Mouse (Mus musculus): ENCODE measurements around the gene Fnip1. TPM values are rescaled to one million over a fixed set of nuclear protein-coding genes. Genes with fewer than 3 reads are reported as not detected.

The Fnip1 gene
- polyA plus RNA-seq, 1 experiment from 2014 or later, result 13.0 TPM

- peak overlapping the region; percentile 88 for H3K9ac ChIP-seq (ENCODE audit: low read length)
- no peak overlapping the region for H3K27ac ChIP-seq (ENCODE audit: low read depth, low read length)
- no peak for ATAC-seq (ENCODE audit: low FRiP score)
- H3K4me1 ChIP-seq (ENCODE audit: control insufficient read depth, insufficient read depth, low read length), result peaks cover 14% of the 10 kb centered on the region
- H3K27me3 ChIP-seq (ENCODE audit: control insufficient read depth, insufficient read depth, low read length), result no peaks in the 10 kb centered on the region
- peak overlapping the region; percentile 71 for H3K4me2 ChIP-seq
- DNase-seq (ENCODE audit: low spot score, missing footprints), result no peak
- H3K4me3 ChIP-seq (ENCODE audit: low read depth, low read length), result peak overlapping the region; percentile 85
- H3K9me3 ChIP-seq (ENCODE audit: control insufficient read depth, low read length), result no peaks in the 10 kb centered on the region
- H3K36me3 ChIP-seq (ENCODE audit: control insufficient read depth, insufficient read depth, low read length), result no peaks in the 10 kb centered on the region
- 17% methylated on average over 10 of the region's 10 CpGs for whole genome bisulfite sequencing
Measured at GRCm38 (mm10) chr11:54523431-54524001, 85.5 kb downstream of the Fnip1 start.

- no peak overlapping the region for H3K27ac ChIP-seq (ENCODE audit: low read depth, low read length)
- DNase-seq (ENCODE audit: low spot score, missing footprints), result no peak
- no peak overlapping the region for H3K4me2 ChIP-seq
- H3K9me3 ChIP-seq (ENCODE audit: control insufficient read depth, low read length), result no peaks in the 10 kb centered on the region
- peaks cover 9% of the 10 kb centered on the region; the same call in 1 of the 2 replicates for H3K4me1 ChIP-seq (ENCODE audit: control insufficient read depth, insufficient read depth, low read length)
- H3K9ac ChIP-seq (ENCODE audit: low read length), result no peak overlapping the region
- ATAC-seq (ENCODE audit: low FRiP score), result no peak
- H3K36me3 ChIP-seq (ENCODE audit: control insufficient read depth, insufficient read depth, low read length), result no peaks in the 10 kb centered on the region
- WGBS, result 94% methylated on average over 2 of the region's 2 CpGs
- no peak overlapping the region for H3K4me3 ChIP-seq (ENCODE audit: low read depth, low read length)
- no peaks in the 10 kb centered on the region for H3K27me3 ChIP-seq (ENCODE audit: control insufficient read depth, insufficient read depth, low read length)
Measured at GRCm38 (mm10) chr11:54528002-54528401, 90.0 kb downstream of the Fnip1 start.

GRCm38 (mm10) chr11:54530391-54530790 lies 92.4 kb downstream of the Fnip1 start:
- Histone ChIP-seq H3K27me3 (ENCODE audit: control insufficient read depth, insufficient read depth, low read length) (no peaks in the 10 kb centered on the region), H3K4me3 (ENCODE audit: low read depth, low read length) (no peak overlapping the region), H3K9ac (ENCODE audit: low read length) (no peak overlapping the region), H3K4me1 (ENCODE audit: control insufficient read depth, insufficient read depth, low read length) (no peaks in the 10 kb centered on the region), H3K27ac (ENCODE audit: low read depth, low read length) (no peak overlapping the region), H3K36me3 (ENCODE audit: control insufficient read depth, insufficient read depth, low read length) (no peaks in the 10 kb centered on the region), H3K9me3 (ENCODE audit: control insufficient read depth, low read length) (no peaks in the 10 kb centered on the region), H3K4me2 (no peak overlapping the region)
- no peak for DNase-seq (ENCODE audit: low spot score, missing footprints)
- 79% methylated on average over 1 of the region's 1 CpGs for WGBS
- no peak for ATAC-seq (ENCODE audit: low FRiP score)

GRCm38 (mm10) chr11:54530916-54531315 lies 92.9 kb downstream of the Fnip1 start:
- no peak overlapping the region for H3K4me3 ChIP-seq (ENCODE audit: low read depth, low read length)
- H3K9me3 ChIP-seq (ENCODE audit: control insufficient read depth, low read length), result no peaks in the 10 kb centered on the region
- H3K27ac ChIP-seq (ENCODE audit: low read depth, low read length), result no peak overlapping the region
- no peak for DNase-seq (ENCODE audit: low spot score, missing footprints)
- no peaks in the 10 kb centered on the region for H3K27me3 ChIP-seq (ENCODE audit: control insufficient read depth, insufficient read depth, low read length)
- H3K9ac ChIP-seq (ENCODE audit: low read length), result no peak overlapping the region
- WGBS, result 86% methylated on average over 1 of the region's 1 CpGs
- H3K36me3 ChIP-seq (ENCODE audit: control insufficient read depth, insufficient read depth, low read length), result no peaks in the 10 kb centered on the region
- no peak for ATAC-seq (ENCODE audit: low FRiP score)
- no peaks in the 10 kb centered on the region for H3K4me1 ChIP-seq (ENCODE audit: control insufficient read depth, insufficient read depth, low read length)
- no peak overlapping the region for H3K4me2 ChIP-seq

- H3K27ac ChIP-seq (ENCODE audit: low read depth, low read length), result no peak overlapping the region
- H3K9ac ChIP-seq (ENCODE audit: low read length), result no peak overlapping the region
- ATAC-seq (ENCODE audit: low FRiP score) (no peak), DNase-seq (ENCODE audit: low spot score, missing footprints) (no peak)
- H3K9me3 ChIP-seq (ENCODE audit: control insufficient read depth, low read length), result no peaks in the 10 kb centered on the region
- H3K4me2 ChIP-seq, result no peak overlapping the region
- no peaks in the 10 kb centered on the region for H3K36me3 ChIP-seq (ENCODE audit: control insufficient read depth, insufficient read depth, low read length)
- H3K27me3 ChIP-seq (ENCODE audit: control insufficient read depth, insufficient read depth, low read length), result no peaks in the 10 kb centered on the region
- WGBS, result 85% methylated on average over 2 of the region's 2 CpGs
- no peak overlapping the region for H3K4me3 ChIP-seq (ENCODE audit: low read depth, low read length)
- 0 out of 2 replicates have a peak, but pooled peaks cover under 1% of the 10 kb centered on the region for H3K4me1 ChIP-seq (ENCODE audit: control insufficient read depth, insufficient read depth, low read length)
Measured at GRCm38 (mm10) chr11:54533834-54534233, 95.8 kb downstream of the Fnip1 start.

GRCm38 (mm10) chr11:54534871-54535270 lies 96.9 kb downstream of the Fnip1 start:
- Histone ChIP-seq H3K9me3 (ENCODE audit: control insufficient read depth, low read length) (no peaks in the 10 kb centered on the region), H3K4me1 (ENCODE audit: control insufficient read depth, insufficient read depth, low read length) (0 out of 2 replicates have a peak, but pooled peaks cover 3% of the 10 kb centered on the region), H3K9ac (ENCODE audit: low read length) (no peak overlapping the region), H3K4me2 (no peak overlapping the region), H3K36me3 (ENCODE audit: control insufficient read depth, insufficient read depth, low read length) (no peaks in the 10 kb centered on the region), H3K27me3 (ENCODE audit: control insufficient read depth, insufficient read depth, low read length) (no peaks in the 10 kb centered on the region), H3K27ac (ENCODE audit: low read depth, low read length) (no peak overlapping the region), H3K4me3 (ENCODE audit: low read depth, low read length) (no peak overlapping the region)
- no peak for ATAC-seq (ENCODE audit: low FRiP score)
- WGBS, result 57% methylated on average over 6 of the region's 6 CpGs
- DNase-seq (ENCODE audit: low spot score, missing footprints), result peak; percentile 95

- 81% methylated on average over 2 of the region's 2 CpGs for WGBS
- no peaks in the 10 kb centered on the region for H3K36me3 ChIP-seq (ENCODE audit: control insufficient read depth, insufficient read depth, low read length)
- no peak overlapping the region for H3K9ac ChIP-seq (ENCODE audit: low read length)
- no peak overlapping the region for H3K27ac ChIP-seq (ENCODE audit: low read depth, low read length)
- DNase-seq (ENCODE audit: low spot score, missing footprints) (no peak), ATAC-seq (ENCODE audit: low FRiP score) (no peak)
- 0 out of 2 replicates have a peak, but pooled peaks cover 3% of the 10 kb centered on the region for H3K4me1 ChIP-seq (ENCODE audit: control insufficient read depth, insufficient read depth, low read length)
- no peak overlapping the region for H3K4me2 ChIP-seq
- no peak overlapping the region for H3K4me3 ChIP-seq (ENCODE audit: low read depth, low read length)
- no peaks in the 10 kb centered on the region for H3K27me3 ChIP-seq (ENCODE audit: control insufficient read depth, insufficient read depth, low read length)
- no peaks in the 10 kb centered on the region for H3K9me3 ChIP-seq (ENCODE audit: control insufficient read depth, low read length)
Measured at GRCm38 (mm10) chr11:54539031-54539430, 101.0 kb downstream of the Fnip1 start.

GRCm38 (mm10) chr11:54539486-54539885 lies 101.5 kb downstream of the Fnip1 start:
- H3K4me3 ChIP-seq (ENCODE audit: low read depth, low read length), result no peak overlapping the region
- no peaks in the 10 kb centered on the region for H3K36me3 ChIP-seq (ENCODE audit: control insufficient read depth, insufficient read depth, low read length)
- H3K9ac ChIP-seq (ENCODE audit: low read length), result no peak overlapping the region
- no peaks in the 10 kb centered on the region for H3K9me3 ChIP-seq (ENCODE audit: control insufficient read depth, low read length)
- H3K4me2 ChIP-seq, result no peak overlapping the region
- 0 out of 2 replicates have a peak, but pooled peaks cover 3% of the 10 kb centered on the region for H3K4me1 ChIP-seq (ENCODE audit: control insufficient read depth, insufficient read depth, low read length)
- ATAC-seq (ENCODE audit: low FRiP score) (no peak), DNase-seq (ENCODE audit: low spot score, missing footprints) (no peak)
- no peak overlapping the region for H3K27ac ChIP-seq (ENCODE audit: low read depth, low read length)
- H3K27me3 ChIP-seq (ENCODE audit: control insufficient read depth, insufficient read depth, low read length), result no peaks in the 10 kb centered on the region
- 91% methylated on average over 2 of the region's 2 CpGs for WGBS

- DNase-seq (ENCODE audit: low spot score, missing footprints) (no peak), ATAC-seq (ENCODE audit: low FRiP score) (no peak)
- Histone ChIP-seq H3K27ac (ENCODE audit: low read depth, low read length) (no peak overlapping the region), H3K4me2 (no peak overlapping the region), H3K4me3 (ENCODE audit: low read depth, low read length) (no peak overlapping the region), H3K9ac (ENCODE audit: low read length) (no peak overlapping the region), H3K36me3 (ENCODE audit: control insufficient read depth, insufficient read depth, low read length) (no peaks in the 10 kb centered on the region), H3K27me3 (ENCODE audit: control insufficient read depth, insufficient read depth, low read length) (no peaks in the 10 kb centered on the region), H3K4me1 (ENCODE audit: control insufficient read depth, insufficient read depth, low read length) (0 out of 2 replicates have a peak, but pooled peaks cover 3% of the 10 kb centered on the region), H3K9me3 (ENCODE audit: control insufficient read depth, low read length) (no peaks in the 10 kb centered on the region)
Measured at GRCm38 (mm10) chr11:54540328-54540727, 102.3 kb downstream of the Fnip1 start.
